Mouse (Mus musculus): ENCODE results near the gene Fxn. TPM values are rescaled to one million over a fixed set of nuclear protein-coding genes. Genes with fewer than 3 reads are reported as not detected.

The Fxn gene
- 1 to 10 TPM; 7.4 to 8.8 TPM for total RNA-seq (2021)
- long read RNA-seq, experiment 1, partial matches to known transcripts = 0 of 6 reads
- long read RNA-seq, experiment 1, other reads (novel, unspliced or antisense) = 3 of 6 reads
- long read RNA-seq, experiment 2, transcript Fxn-201 (5 exons, 1,114 nt) = major isoform, 10 of 11 reads
- long read RNA-seq, experiment 2, partial matches to known transcripts = 0 of 11 reads
- long read RNA-seq, experiment 2, other reads (novel, unspliced or antisense) = 1 of 11 reads

GRCm38 (mm10) chr19:24280601-24281228 is at the start of gene Fxn:
Gene Fxn (minus strand): TSS chr19:24280605.
- peak within 1 kb of the TSS; percentile 97 for H3K27ac ChIP-seq
- TF ChIP-seq CTCF (conservative IDR thresholded peaks at IDR 0.05) = no peak; the same call in 1 of the 2 replicates
- no peak for DNase-seq (ENCODE audit: low spot score in 2 of 2)

DNA sequence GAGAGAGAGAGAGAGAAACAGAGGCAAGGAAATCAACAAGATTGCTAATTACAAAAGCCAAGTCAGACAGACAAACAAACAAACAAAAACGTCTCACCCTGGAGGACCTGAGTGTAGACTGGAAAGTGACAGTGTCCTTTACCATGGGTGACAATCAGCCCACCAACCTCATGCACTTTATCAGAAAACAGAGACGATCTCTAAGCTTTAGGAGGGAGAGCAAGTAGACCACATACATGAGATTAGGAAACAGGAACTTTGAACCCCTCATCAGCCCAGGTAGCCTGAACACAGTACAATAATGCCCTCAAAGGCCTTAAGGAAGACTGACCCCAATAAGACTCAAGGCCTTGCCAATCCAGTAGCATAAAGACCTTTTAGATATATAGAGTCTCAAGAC is 47.5 kb upstream of the Fxn start:
- Histone ChIP-seq H3K27ac (no peak overlapping the region), H3K4me3 (no peak overlapping the region)
- no peak for TF ChIP-seq CTCF (conservative IDR thresholded peaks at IDR 0.05)
- no peak for DNase-seq (ENCODE audit: low spot score in 2 of 2)

More at GRCm38 (mm10) chr19:24280601-24281228, at the start of gene Fxn:
- H3K4me3 ChIP-seq = peak within 1 kb of the TSS; percentile 68

- DNase-seq (ENCODE audit: low spot score in 2 of 2) = no peak
- Histone ChIP-seq H3K27ac (peak overlapping the region; percentile 62; the same call in 1 of the 2 replicates), H3K4me3 (no peak overlapping the region)
- no peak for TF ChIP-seq CTCF (conservative IDR thresholded peaks at IDR 0.05)
These were observed 46.6 kb upstream of the Fxn start for GRCm38 (mm10) chr19:24326969-24327368.

GRCm38 (mm10) chr19:24325692-24326091 is 45.3 kb upstream of the Fxn start:
- TF ChIP-seq CTCF (conservative IDR thresholded peaks at IDR 0.05) = no peak
- Histone ChIP-seq H3K4me3 (no peak overlapping the region), H3K27ac (peak overlapping the region; percentile 62; the same call in 1 of the 2 replicates)
- peak in 1 of 2 experiments; percentile 45 for DNase-seq (ENCODE audit: low spot score in 2 of 2)

DNA sequence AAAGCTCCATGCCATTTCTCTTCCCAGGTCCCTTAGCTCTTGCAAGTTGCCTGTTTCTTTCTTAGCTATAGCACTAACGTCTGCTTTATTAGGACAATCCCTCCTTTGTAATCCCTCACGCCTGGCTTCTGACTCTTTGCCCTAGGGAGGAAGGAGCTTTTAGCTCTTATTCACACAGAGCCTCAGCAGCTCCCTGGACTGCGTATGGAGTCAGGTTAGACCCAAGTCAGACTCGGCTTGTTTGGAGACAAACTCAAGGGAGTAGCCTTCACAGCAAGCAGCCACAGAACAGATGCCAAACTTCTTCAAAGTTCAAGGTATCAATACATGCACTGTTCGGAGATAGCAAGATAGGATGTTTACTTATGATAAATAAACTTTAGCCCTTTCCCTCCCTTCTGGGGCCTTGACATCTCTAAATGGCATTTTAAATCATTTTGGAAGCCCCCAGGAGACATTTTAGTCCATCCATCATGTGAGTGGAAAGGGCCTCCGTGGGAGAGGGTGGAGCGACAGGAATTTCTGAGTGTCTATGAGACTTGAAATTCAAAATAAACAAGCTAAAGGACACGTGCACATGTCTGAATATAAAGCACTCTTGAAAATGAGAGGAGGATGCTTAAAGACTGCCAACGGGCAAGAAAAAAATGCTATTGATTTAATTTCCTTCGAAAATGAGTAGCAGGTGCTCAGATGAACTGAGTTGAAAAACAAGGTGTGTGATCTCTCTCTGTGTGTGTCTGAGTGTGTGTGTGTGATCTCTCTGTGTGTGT is 43.6 kb upstream of the Fxn start:
- no peak for DNase-seq (ENCODE audit: low spot score in 2 of 2)
- TF ChIP-seq CTCF (conservative IDR thresholded peaks at IDR 0.05) = no peak
- Histone ChIP-seq H3K27ac (no peak overlapping the region), H3K4me3 (no peak overlapping the region)

DNA sequence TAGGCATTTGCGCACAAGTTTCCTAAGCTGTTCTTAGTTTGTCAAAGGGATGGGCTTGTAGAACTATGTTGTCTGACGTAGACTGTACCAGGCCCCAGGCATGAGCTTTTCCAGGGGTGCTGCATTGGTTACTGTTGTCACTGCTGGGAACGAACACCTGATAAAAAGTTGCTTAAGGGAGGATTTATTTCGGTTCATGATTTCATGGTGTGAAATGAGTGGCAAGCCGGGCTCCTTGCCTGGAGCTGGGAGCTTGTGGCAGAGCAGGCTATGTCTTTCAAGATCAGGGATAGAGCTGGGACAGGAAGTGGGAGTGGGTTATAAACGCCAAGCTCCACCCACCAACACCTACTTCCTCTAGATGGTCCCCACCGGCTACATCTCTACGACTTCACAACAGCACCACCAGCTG is 41.5 kb upstream of the Fxn start:
- DNase-seq (ENCODE audit: low spot score in 2 of 2) = no peak
- no peak overlapping the region for H3K27ac ChIP-seq
- no peak for TF ChIP-seq CTCF (conservative IDR thresholded peaks at IDR 0.05)
- H3K4me3 ChIP-seq = no peak overlapping the region

GRCm38 (mm10) chr19:24321211-24321899 is 41.0 kb upstream of the Fxn start:
- Histone ChIP-seq H3K4me3 (no peak overlapping the region), H3K27ac (no peak overlapping the region)
- no peak for TF ChIP-seq CTCF (conservative IDR thresholded peaks at IDR 0.05)
- DNase-seq (ENCODE audit: low spot score in 2 of 2) = no peak

GRCm38 (mm10) chr19:24318172-24318571 is 37.8 kb upstream of the Fxn start:
- no peak for DNase-seq (ENCODE audit: low spot score in 2 of 2)
- no peak for TF ChIP-seq CTCF (conservative IDR thresholded peaks at IDR 0.05)
- Histone ChIP-seq H3K27ac (peak overlapping the region; percentile 67; the same call in 1 of the 2 replicates), H3K4me3 (no peak overlapping the region)

- Histone ChIP-seq H3K27ac (peak overlapping the region; percentile 67; the same call in 1 of the 2 replicates), H3K4me3 (no peak overlapping the region)
- no peak for TF ChIP-seq CTCF (conservative IDR thresholded peaks at IDR 0.05)
- DNase-seq (ENCODE audit: low spot score in 2 of 2) = no peak
These were observed 37.3 kb upstream of the Fxn start for GRCm38 (mm10) chr19:24317731-24318130.

DNA sequence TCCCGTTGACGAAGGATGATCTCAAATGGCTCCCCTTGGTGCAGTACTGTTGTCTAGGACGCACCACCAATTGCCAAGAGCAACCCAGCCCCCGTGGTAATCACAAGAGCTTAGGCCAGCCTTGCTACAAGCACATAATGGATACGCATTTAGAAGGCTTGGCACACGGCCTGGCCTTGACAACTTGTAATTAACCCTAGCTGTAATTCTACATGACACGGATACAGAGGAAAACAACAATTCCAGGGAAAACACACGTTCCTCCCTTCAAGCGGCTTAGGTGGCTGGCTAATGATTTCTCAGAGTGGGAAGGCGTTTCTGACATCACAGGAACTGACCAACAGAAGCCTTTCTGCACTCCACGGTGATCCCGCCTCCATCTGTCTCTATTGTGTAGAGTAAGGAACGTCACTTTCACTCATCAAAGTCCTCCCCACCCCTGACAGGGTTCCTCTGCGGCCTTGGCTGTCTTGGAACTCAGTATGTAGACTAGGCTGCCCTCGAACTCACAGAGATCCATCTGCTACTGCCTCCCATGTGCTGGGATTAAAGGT is 36.7 kb upstream of the Fxn start:
- no peak for TF ChIP-seq CTCF (conservative IDR thresholded peaks at IDR 0.05)
- Histone ChIP-seq H3K4me3 (no peak overlapping the region), H3K27ac (peak overlapping the region; percentile 67)
- DNase-seq (ENCODE audit: low spot score in 2 of 2) = peak in 1 of 2 experiments; percentile 37

- TF ChIP-seq CTCF (conservative IDR thresholded peaks at IDR 0.05) = no peak
- no peak for DNase-seq (ENCODE audit: low spot score in 2 of 2)
- Histone ChIP-seq H3K27ac (peak overlapping the region; percentile 67; the same call in 1 of the 2 replicates), H3K4me3 (no peak overlapping the region)
These were observed 35.8 kb upstream of the Fxn start for GRCm38 (mm10) chr19:24316060-24316725.

DNA sequence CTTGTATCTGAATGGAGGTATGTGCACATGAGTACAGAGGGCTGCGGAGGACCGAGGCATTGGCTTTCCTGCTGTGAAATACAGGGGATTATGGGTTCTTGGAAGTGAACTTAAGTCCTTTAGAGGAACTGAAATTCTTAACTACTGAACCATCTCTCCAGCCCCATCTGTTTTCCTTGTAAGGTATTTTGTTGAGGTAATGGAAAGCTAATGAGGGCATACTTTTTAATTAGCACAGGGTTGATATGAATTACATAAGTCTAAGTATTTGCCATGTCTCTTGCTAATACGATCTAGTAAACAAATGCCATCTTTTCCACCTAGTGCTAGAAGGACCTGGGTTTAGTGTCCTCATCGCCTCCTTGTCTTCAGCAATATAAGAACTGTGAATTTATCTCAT is 34.8 kb upstream of the Fxn start:
- no peak for DNase-seq (ENCODE audit: low spot score in 2 of 2)
- H3K4me3 ChIP-seq = no peak overlapping the region
- no peak overlapping the region for H3K27ac ChIP-seq
- no peak for TF ChIP-seq CTCF (conservative IDR thresholded peaks at IDR 0.05)
